Mouse (Mus musculus) layer of hippocampus, postnatal 36 days (tissue): ENCODE measurements around the gene Tekt3. TPM values are rescaled to one million over a fixed set of nuclear protein-coding genes. Genes with fewer than 3 reads are reported as not detected.

Experiments
- DNase-seq, 2 experiments: peaks; one replicate each; pipeline ENCODE4 v3.0.0; 2022
- total RNA-seq, 2 experiments: library from RNA; stranded (reverse); gene quantifications; 2 replicates each; pipeline ENCODE4 v1.2.3; 2021

The Tekt3 gene
- total RNA-seq, 2 experiments from 2014 or later: not detected

DNA sequence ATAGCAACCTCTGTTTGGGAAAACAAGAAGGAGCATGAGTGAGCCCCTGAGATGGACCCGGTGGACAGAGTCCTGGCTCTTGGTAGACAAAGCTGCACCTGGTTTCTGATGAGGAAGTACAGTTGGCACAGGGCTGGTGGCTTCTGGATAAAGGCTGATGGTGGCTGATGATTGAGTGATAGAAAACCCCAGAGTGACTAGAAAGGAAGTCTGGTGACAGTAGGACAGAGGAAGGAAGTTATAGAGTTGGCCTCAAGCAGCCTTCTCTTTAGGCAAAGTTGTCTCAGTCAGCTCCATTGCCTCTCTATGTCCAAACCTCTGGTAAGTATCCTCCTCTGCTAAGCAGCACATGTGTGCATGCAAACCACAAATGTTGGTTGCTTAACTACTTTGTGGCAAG, 1.5 kb upstream of the Tekt3 start:
- DNase-seq: no peak

- DNase-seq: no peak
Observed at GRCm38 (mm10) chr11:63066526-63066925, 5.1 kb downstream of the Tekt3 start.

DNA sequence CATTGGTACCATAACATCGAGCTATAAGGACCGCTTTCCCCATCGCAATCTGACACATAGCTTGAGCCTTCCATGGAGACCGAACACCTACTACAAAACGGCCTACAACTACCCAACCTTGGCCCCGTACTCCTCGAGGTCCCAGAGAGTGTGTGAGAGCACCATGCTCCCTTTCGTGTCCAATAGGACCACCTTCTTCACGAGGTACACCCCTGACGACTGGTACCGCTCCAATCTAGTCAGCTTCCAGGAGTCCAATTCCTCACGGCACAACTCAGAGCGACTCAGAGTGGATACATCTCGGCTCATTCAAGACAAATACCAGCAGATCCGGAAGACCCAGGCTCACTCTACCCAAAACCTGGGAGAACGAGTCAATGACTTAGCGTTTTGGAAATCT, 8.6 kb downstream of the Tekt3 start:
- DNase-seq: no peak

DNA sequence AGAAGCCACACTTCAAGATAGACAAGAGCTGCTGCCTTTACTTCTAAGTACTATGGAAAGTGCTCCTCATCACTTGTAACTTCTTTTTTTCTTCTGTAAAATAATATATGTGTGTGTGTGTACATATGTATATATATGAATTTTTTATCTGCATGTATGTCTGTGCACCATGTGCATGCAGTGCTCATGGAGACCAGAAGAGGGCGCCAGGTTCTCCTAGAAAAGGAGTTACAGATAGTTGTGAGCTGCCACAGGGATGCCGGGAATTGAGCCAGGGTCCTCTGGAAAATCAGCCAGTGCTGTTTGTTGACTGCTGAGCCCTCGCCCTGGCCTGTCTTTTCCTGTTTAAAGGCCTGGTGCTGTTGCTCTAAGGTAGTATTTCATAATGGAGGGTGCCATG, 23.1 kb downstream of the Tekt3 start:
- no peak for DNase-seq

DNA sequence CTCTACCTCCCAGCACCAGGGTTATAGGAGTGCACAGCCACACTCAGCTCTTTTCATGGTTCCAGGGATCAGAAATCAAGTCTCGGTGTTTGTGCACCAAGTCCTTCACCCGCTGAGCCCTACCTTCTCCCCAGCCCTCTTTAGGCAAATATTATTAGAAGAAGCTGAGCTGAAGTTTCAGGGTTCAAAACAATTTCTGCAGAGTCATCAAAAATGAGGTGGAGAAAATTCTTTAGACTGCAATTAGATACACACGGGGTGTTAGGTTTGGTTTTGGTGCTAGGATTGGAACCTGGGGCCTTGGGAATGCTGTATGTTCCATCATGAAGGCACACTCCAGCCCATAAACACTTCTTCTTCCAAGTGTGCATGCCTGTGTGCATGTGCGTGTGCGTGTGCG, 27.2 kb downstream of the Tekt3 start:
- DNase-seq: no peak

DNA sequence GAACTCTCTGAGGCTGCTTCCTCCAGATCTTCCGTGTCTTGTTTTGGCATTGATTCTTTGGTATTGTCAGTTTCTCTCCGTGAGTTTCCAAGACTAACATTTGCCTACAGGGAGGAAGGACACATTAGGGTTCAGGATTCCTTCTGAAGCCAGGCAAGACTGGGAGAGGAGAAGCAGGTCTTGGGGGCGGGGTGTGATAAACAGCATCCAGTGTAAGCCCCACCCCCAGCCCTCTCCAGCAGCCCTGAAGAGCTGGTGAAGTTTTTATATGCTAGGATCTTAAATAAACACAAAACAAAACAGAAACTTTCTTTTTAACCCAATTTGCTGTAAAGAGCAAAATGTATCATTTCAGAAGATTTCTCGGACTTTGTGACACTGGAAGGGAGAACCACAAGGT, 28.8 kb downstream of the Tekt3 start:
- DNase-seq: no peak

DNA sequence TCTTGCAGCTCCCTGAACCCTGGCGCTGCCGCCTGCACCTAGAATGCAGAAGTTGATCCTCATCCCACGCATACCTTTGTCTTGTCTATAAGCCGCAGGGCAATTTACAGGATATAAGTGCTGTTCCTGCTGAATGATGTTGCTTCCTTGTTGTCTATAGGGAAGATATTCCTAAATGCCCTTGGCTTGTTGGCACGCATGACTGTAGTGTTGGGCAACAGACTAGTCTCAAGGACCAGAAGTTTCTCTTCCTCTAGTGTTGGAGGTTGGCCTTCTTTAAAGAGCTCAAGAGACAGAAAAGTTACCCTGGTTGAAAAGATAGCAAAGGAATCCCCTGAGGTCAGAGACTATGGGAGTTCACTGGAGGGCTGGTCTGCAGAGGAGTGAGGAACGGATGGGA, 29.5 kb downstream of the Tekt3 start:
- no peak for DNase-seq

DNA sequence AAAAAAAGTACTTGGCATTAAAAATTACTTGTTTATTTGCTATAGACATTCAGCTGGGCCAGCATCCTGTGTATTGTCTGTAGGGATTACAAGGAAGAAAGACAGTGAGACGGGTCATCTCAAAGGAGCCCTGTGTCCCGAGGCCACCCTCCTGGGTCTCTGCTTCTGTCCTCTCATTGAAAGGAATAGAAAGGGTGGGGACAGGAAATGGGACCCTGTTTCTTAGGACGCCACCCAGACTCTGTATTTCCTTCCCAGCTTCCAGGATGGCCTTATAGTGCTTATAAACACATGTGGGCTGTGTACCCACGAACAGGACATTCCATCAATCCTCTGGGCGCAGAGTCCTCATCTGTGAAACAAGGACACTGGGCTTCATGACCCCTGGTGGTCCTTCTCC, 30.8 kb downstream of the Tekt3 start:
- DNase-seq: no peak

DNA sequence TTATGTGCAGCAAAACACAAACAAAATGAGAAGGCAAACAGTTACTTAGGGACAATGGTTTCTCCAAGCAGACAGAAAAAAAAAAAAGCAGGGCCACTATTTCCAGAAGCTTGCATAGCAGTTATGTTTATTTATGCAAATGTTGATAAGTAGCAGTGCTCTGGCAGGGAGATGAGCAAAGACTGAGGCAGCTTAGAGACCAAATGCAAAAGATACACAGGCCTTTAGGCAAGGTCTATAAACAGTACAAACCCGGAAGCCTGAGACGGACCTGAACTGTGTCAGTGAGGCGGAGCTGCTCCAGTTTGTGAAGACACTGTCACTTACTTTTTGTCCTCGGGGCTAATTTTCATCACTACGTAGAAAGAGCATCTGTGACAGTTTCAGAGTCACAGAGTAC, 32.1 kb downstream of the Tekt3 start:
- no peak for DNase-seq

DNA sequence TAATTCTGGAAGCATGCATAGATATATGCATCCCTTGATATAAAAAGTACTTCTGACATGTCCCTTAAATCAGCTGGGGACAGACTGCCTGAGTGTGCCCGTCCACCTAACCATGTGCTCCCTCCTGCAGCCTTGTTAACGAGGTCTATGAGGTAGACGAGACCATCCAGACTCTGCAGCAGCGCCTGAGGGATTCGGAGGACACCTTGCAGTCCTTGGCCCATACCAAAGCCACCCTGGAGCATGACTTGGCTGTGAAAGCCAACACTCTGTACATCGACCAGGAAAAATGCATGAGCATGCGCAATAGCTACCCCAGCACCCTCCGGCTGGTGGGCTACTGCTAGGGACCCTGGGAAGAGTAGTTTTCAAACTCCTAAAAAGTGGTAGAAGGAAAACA, 33.0 kb downstream of the Tekt3 start:
- DNase-seq: no peak

- no peak for DNase-seq
Observed at GRCm38 (mm10) chr11:63098016-63098415, 36.6 kb downstream of the Tekt3 start.

DNA sequence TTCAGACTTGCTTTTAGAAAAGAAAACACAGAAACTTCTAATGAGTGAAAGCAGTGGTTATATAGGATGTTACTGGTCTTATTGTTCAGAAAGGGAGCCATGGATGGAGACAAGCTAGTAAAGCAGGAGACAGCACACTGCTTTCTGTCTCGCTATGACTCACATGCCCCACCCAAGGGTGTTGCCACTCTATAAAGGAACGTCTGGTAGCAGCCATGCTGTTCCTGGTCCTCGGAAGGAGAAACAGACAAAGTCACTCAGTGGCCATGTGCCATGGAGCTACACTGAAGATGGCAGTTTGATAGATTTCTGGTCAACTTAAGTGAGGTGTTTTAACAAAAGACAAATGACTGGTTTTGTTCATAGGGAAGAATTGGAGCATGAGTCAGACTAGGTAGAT, 37.9 kb downstream of the Tekt3 start:
- DNase-seq: no peak

DNA sequence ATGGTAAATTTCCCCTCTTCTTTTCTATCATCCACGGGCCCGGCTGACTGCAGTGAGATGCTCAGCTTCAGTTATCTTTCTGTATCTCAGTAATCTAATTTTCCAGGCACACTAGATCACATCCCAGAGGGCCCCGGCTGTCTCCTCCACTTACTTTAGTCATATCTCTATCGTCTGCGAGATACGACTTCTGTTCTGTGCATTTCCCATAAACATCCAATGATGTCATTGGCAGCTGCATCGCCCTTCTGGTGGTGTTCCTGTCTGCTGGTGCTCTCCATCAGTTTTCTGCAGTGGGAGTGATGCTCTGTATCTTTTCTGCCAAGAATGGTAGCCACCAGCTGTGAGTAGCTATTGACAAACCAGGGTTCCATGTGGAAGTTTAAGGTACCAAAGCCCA, 41.8 kb downstream of the Tekt3 start:
- peak; percentile 8 to 9 for DNase-seq

DNA sequence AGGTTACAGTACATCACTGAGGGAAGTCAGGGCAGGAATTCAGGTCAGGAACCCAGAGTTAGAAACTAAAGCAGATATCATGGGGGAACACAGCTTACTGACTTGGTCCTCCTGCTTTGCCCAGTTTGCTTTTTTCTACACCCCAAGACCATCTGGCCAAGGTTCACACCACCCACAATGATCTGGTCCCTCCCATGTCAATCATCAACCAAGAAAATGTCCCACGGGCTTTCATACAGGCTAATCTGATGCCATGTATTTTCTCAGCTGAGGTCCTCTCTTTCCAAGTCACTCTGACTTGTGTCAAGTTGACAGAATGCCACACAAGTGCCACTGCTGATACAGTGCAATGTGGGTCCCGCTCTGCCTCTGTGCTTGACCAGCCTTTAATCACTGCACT, 42.6 kb downstream of the Tekt3 start:
- no peak for DNase-seq

- no peak for DNase-seq
Observed at GRCm38 (mm10) chr11:63109230-63109775, 47.8 kb downstream of the Tekt3 start.

DNA sequence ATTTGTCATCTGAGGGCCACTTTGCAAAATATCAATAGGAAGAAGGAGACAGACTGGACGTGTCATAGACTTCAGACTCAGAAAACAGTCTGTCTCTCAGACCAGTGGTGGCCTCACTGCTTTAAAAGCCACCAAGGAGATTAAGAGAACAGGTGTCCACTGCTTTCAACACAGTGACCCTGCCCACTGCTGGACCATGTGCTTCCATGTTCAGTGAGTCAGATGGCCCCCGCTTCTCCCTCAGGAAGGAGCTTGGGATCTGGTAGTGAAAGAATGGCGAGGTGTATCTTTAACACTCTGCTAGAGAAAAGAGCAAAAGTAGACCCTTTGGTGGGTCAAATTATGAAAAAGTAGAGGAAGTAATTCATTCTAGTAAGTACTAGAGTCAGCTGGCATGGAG, 48.9 kb downstream of the Tekt3 start:
- no peak for DNase-seq

GRCm38 (mm10) chr11:63114807-63115641, 53.6 kb downstream of the Tekt3 start:
- DNase-seq: no peak

- DNase-seq: no peak
Observed at GRCm38 (mm10) chr11:63116652-63117051, 55.2 kb downstream of the Tekt3 start.

- no peak for DNase-seq
Observed at GRCm38 (mm10) chr11:63117266-63117665, 55.8 kb downstream of the Tekt3 start.

- no peak for DNase-seq
Observed at GRCm38 (mm10) chr11:63119791-63120190, 58.3 kb downstream of the Tekt3 start.

DNA sequence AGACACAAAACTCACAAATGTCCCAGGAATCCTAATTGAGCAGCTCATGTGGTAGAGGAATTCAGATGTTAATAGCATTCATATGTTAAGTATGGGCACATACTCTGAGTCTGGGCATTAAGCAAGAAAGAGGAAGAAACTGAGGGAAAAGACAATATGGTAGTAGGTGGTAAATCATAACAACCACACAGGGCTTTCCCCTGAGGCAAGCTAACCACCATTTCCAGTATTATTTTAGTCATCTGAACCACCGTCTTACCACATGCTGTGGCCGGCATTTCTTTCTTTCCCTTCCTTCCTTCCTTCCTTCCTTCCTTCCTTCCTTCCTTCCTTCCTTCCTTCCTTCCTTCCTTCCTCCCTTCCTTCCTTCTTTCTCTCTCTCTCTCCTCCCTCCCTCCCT, 60.8 kb downstream of the Tekt3 start:
- no peak for DNase-seq

DNA sequence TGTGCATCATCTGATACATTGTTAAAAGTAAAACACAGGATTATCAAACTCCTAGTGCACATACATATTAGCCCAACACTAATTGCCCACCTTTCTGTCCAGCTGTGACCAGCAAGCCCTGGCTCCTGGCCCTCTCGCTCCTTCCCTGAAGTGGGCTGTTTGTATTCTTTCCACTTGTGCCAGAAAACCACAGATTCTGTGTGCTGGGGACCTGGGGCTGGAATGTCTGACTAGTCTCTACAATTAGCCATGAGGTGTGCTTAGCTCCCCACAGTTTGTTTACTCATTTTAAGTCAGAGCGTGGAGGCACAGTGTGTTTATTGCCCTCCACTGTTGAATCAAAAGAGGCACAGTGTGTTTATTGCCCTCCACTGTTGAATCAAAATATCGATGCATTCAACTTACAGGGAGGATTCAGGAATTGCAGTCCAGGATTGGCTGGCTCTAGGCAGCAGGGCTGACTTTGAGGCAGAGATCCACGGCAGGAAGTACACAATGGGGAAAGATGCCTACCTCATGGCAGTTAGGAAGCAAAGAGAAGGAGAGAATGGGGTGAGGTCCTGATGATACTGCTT, 61.4 kb downstream of the Tekt3 start:
- no peak for DNase-seq

DNA sequence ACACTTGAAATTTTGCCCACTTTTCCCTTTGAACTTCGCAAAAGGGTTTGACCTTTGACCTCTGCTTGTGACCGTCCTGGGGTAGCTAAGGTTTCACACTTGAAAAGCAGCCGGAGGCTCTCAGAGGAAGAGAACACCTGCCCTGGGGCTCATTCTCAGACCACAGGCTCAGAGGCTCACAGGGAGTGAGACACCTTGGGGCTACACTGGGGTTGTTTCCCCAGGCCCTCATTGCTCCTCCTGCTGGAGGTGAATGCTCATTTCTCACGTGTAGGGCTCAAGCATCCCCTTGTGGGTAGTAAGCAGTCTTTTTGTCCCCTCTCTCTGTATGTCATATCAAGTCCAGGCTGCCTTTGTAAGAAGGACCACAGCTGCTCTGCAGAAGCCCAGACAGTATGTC, 62.9 kb downstream of the Tekt3 start:
- DNase-seq: no peak

DNA sequence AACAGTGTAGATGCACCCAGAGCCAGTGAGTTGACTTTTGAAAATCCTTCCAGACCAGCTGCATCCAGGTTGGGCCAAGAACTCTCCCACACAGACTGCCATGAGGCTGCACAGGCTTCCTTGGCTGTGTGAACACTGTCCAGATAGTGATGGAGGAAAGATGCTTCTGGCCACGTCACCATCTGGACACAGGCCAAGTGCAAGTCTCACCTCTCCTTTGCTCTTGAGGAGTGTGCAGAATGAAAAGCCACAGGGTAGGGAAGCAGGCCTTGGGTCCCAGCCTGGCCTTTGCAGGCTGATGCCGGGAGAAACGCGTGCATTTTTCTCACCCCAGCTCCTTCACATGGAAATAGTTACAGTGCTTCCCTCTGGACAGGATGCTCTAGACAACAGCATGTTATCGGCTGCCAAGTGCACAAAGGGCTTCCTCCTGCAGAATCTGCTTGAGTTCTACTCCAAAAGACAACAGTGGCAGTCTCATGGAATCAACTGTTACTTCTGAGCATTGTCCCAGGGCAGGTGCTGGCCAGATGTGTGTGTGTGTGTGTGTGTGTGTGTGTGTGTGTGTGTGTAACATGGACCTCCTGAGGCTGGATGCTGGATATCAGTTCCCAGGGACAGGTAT, 64.5 kb downstream of the Tekt3 start:
- DNase-seq: no peak
